Mouse (Mus musculus) heart, adult 2 months (tissue): ENCODE results near the gene Cstad.

Experiments
- CTCF ChIP-seq: fragments of 200-600 bp; IDR thresholded peaks from 2 replicates; pipeline ENCODE4 v1.8.1; 2022; ENCODE audit warnings: antibody characterized with exemption, mild to moderate bottlenecking, moderate library complexity
- POLR2A ChIP-seq: fragments of 200-500 bp; IDR thresholded peaks from 2 replicates; pipeline ENCODE4 v1.6.1; 2011; ENCODE audit warnings: mild to moderate bottlenecking, low read depth, low read length, control low read depth; ENCODE audit not compliant: insufficient read depth

DNA sequence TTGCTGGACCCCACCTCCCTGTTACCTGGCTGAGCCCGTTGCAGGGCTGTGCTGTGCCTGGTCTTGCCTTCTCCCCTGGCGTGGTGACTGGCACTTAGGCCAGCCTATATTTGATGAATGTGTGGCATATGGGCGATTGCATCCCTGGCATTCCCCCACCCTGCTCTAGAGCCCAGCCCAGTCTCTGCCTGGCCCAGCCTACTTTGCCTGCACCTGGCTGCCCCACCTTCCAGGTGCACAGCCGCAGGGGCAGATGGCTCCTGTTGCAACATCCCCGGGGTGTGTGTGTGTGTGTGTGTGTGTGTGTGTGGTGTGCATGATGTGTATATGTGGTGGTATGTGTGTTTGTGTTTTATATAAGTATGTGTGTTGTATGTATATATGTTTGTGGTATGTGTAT lies 38.3 kb upstream of the Cstad start:
- TF ChIP-seq CTCF (no peak), POLR2A (no peak)
